Mouse (Mus musculus): Measurements from ENCODE around the gene Sdf2l1. TPM values are rescaled to one million over a fixed set of nuclear protein-coding genes. Genes with fewer than 3 reads are reported as not detected.
"Not testable (repeated sequence)": the region's sequence is repeated elsewhere in the genome, so short reads cannot be mapped to it uniquely, and the experiment has no call there.

The Sdf2l1 gene
- polyA plus RNA-seq, 1 experiment: 60.3 TPM

GRCm38 (mm10) chr16:17167179-17167578 lies 35.0 kb upstream of the Sdf2l1 start:
- Histone ChIP-seq H3K27me3 (ENCODE audit: control insufficient read depth, insufficient read depth, low read length) (no peaks in the 10 kb centered on the region), H3K27ac (ENCODE audit: control insufficient read depth, insufficient read depth, low read length) (no peak overlapping the region), H3K36me3 (ENCODE audit: control insufficient read depth, insufficient read depth, low read length) (peaks cover 27% of the 10 kb centered on the region), H3K4me1 (replicated peaks; ENCODE audit: control insufficient read depth, insufficient read depth, low read length) (no peaks in the 10 kb centered on the region), H3K4me3 (ENCODE audit: control insufficient read depth, insufficient read depth, low read length) (no peak overlapping the region)
- TF ChIP-seq CTCF (IDR thresholded peaks at IDR 0.05; ENCODE audit: borderline replicate concordance, control insufficient read depth, extremely low read depth, insufficient read depth, low read length, poor library complexity): no peak
- TF ChIP-seq POLR2A (IDR thresholded peaks at IDR 0.05; ENCODE audit: control insufficient read depth, extremely low read depth, insufficient read depth, low read length, poor library complexity): no peak
- no peak for DNase-seq

- 93% methylated on average over 1 of the region's 1 CpGs for WGBS
- not testable (repeated sequence) for H3K27ac ChIP-seq (ENCODE audit: control insufficient read depth, insufficient read depth, low read length); H3K4me1 ChIP-seq (replicated peaks; ENCODE audit: control insufficient read depth, insufficient read depth, low read length); DNase-seq; H3K4me3 ChIP-seq (ENCODE audit: control insufficient read depth, insufficient read depth, low read length); H3K27me3 ChIP-seq (ENCODE audit: control insufficient read depth, insufficient read depth, low read length)
- peaks cover 17% of the 10 kb centered on the region for H3K36me3 ChIP-seq (ENCODE audit: control insufficient read depth, insufficient read depth, low read length)
These were observed 33.3 kb upstream of the Sdf2l1 start for GRCm38 (mm10) chr16:17165478-17165877.

GRCm38 (mm10) chr16:17154346-17154745 lies 22.2 kb upstream of the Sdf2l1 start:
- 98% methylated on average over 2 of the region's 2 CpGs for WGBS
- H3K27me3 ChIP-seq (ENCODE audit: control insufficient read depth, insufficient read depth, low read length): no peaks in the 10 kb centered on the region
- no peak overlapping the region for H3K27ac ChIP-seq (ENCODE audit: control insufficient read depth, insufficient read depth, low read length)
- DNase-seq: no peak
- TF ChIP-seq CTCF (IDR thresholded peaks at IDR 0.05; ENCODE audit: borderline replicate concordance, control insufficient read depth, extremely low read depth, insufficient read depth, low read length, poor library complexity) (no peak), POLR2A (IDR thresholded peaks at IDR 0.05; ENCODE audit: control insufficient read depth, extremely low read depth, insufficient read depth, low read length, poor library complexity) (no peak)
- H3K4me3 ChIP-seq (ENCODE audit: control insufficient read depth, insufficient read depth, low read length): no peak overlapping the region
- peaks cover 53% of the 10 kb centered on the region for H3K36me3 ChIP-seq (ENCODE audit: control insufficient read depth, insufficient read depth, low read length)
- no peaks in the 10 kb centered on the region for H3K4me1 ChIP-seq (replicated peaks; ENCODE audit: control insufficient read depth, insufficient read depth, low read length)

- no peaks in the 10 kb centered on the region for H3K27me3 ChIP-seq (ENCODE audit: control insufficient read depth, insufficient read depth, low read length)
- TF ChIP-seq POLR2A (IDR thresholded peaks at IDR 0.05; ENCODE audit: control insufficient read depth, extremely low read depth, insufficient read depth, low read length, poor library complexity): no peak
- no peak for TF ChIP-seq CTCF (IDR thresholded peaks at IDR 0.05; ENCODE audit: borderline replicate concordance, control insufficient read depth, extremely low read depth, insufficient read depth, low read length, poor library complexity)
- H3K36me3 ChIP-seq (ENCODE audit: control insufficient read depth, insufficient read depth, low read length): peaks cover 31% of the 10 kb centered on the region
- H3K4me3 ChIP-seq (ENCODE audit: control insufficient read depth, insufficient read depth, low read length): no peak overlapping the region
- no peak for DNase-seq
- 95% methylated on average over 4 of the region's 4 CpGs for WGBS
- peaks cover 12% of the 10 kb centered on the region for H3K4me1 ChIP-seq (replicated peaks; ENCODE audit: control insufficient read depth, insufficient read depth, low read length)
- H3K27ac ChIP-seq (ENCODE audit: control insufficient read depth, insufficient read depth, low read length): no peak overlapping the region
These were observed 19.7 kb upstream of the Sdf2l1 start for GRCm38 (mm10) chr16:17151874-17152273.

GRCm38 (mm10) chr16:17150520-17151258 lies 18.5 kb upstream of the Sdf2l1 start:
- peaks cover 12% of the 10 kb centered on the region for H3K4me1 ChIP-seq (replicated peaks; ENCODE audit: control insufficient read depth, insufficient read depth, low read length)
- DNase-seq: no peak
- H3K36me3 ChIP-seq (ENCODE audit: control insufficient read depth, insufficient read depth, low read length): peaks cover 25% of the 10 kb centered on the region
- H3K27ac ChIP-seq (ENCODE audit: control insufficient read depth, insufficient read depth, low read length): no peak overlapping the region
- H3K4me3 ChIP-seq (ENCODE audit: control insufficient read depth, insufficient read depth, low read length): no peak overlapping the region
- H3K27me3 ChIP-seq (ENCODE audit: control insufficient read depth, insufficient read depth, low read length): no peaks in the 10 kb centered on the region
- WGBS: 91% methylated on average over 7 of the region's 7 CpGs
- TF ChIP-seq POLR2A (IDR thresholded peaks at IDR 0.05; ENCODE audit: control insufficient read depth, extremely low read depth, insufficient read depth, low read length, poor library complexity): no peak
- TF ChIP-seq CTCF (IDR thresholded peaks at IDR 0.05; ENCODE audit: borderline replicate concordance, control insufficient read depth, extremely low read depth, insufficient read depth, low read length, poor library complexity): no peak

GRCm38 (mm10) chr16:17148084-17148483 lies 15.9 kb upstream of the Sdf2l1 start:
- 72% methylated on average over 16 of the region's 16 CpGs for WGBS

GRCm38 (mm10) chr16:17147391-17147929 lies 15.3 kb upstream of the Sdf2l1 start:
- Histone ChIP-seq H3K36me3 (ENCODE audit: control insufficient read depth, insufficient read depth, low read length) (peaks cover 4% of the 10 kb centered on the region), H3K4me1 (replicated peaks; ENCODE audit: control insufficient read depth, insufficient read depth, low read length) (peaks cover 12% of the 10 kb centered on the region), H3K4me3 (ENCODE audit: control insufficient read depth, insufficient read depth, low read length) (peak overlapping the region; percentile 49), H3K27ac (ENCODE audit: control insufficient read depth, insufficient read depth, low read length) (no peak overlapping the region), H3K27me3 (ENCODE audit: control insufficient read depth, insufficient read depth, low read length) (no peaks in the 10 kb centered on the region)
- peak; percentile 26 for DNase-seq
- TF ChIP-seq CTCF (IDR thresholded peaks at IDR 0.05; ENCODE audit: borderline replicate concordance, control insufficient read depth, extremely low read depth, insufficient read depth, low read length, poor library complexity) (no peak), POLR2A (IDR thresholded peaks at IDR 0.05; ENCODE audit: control insufficient read depth, extremely low read depth, insufficient read depth, low read length, poor library complexity) (no peak)
- 1% methylated on average over 41 of the region's 41 CpGs for WGBS

More at GRCm38 (mm10) chr16:17148084-17148483, 15.9 kb upstream of the Sdf2l1 start:
- Histone ChIP-seq H3K36me3 (ENCODE audit: control insufficient read depth, insufficient read depth, low read length) (peaks cover 6% of the 10 kb centered on the region), H3K27ac (ENCODE audit: control insufficient read depth, insufficient read depth, low read length) (no peak overlapping the region), H3K4me1 (replicated peaks; ENCODE audit: control insufficient read depth, insufficient read depth, low read length) (peaks cover 12% of the 10 kb centered on the region), H3K27me3 (ENCODE audit: control insufficient read depth, insufficient read depth, low read length) (no peaks in the 10 kb centered on the region), H3K4me3 (ENCODE audit: control insufficient read depth, insufficient read depth, low read length) (peak overlapping the region; percentile 49)
- no peak; the same call in 1 of the 2 replicates for TF ChIP-seq CTCF (IDR thresholded peaks at IDR 0.05; ENCODE audit: borderline replicate concordance, control insufficient read depth, extremely low read depth, insufficient read depth, low read length, poor library complexity)
- DNase-seq: peak; percentile 47

All from thymus, adult 2 months (tissue).